Mouse (Mus musculus) retina, embryonic 14.5 days (tissue): ENCODE measurements at regions not wholly inside any gene's neighbourhood (a gene's known extent, or its start where the extent isn't known, plus 50 kb on each side); places are given as distances from the start of the nearest gene placed in this dataset.
"Not testable (repeated sequence)": the region's sequence is repeated elsewhere in the genome, so short reads cannot be mapped to it uniquely, and the experiment has no call there.

Source experiments
- DNase-seq: peaks from one replicate; pipeline ENCODE4 v3.0.0-alpha.2; 2015; ENCODE audit warnings: low spot score

GRCm38 (mm10) chr3:9133991-9134390 is 475.9 kb downstream of the Zfp704 start:
- DNase-seq, result no peak

GRCm38 (mm10) chr3:9132104-9132751 is 477.7 kb downstream of the Zfp704 start:
- DNase-seq, result no peak

GRCm38 (mm10) chr3:9131366-9131765 is 478.5 kb downstream of the Zfp704 start:
- no peak for DNase-seq

- no peak for DNase-seq
These were observed 481.5 kb downstream of the Zfp704 start for GRCm38 (mm10) chr3:9128407-9128806.

GRCm38 (mm10) chr3:9123079-9123478 is 486.8 kb downstream of the Zfp704 start:
- DNase-seq, result no peak

GRCm38 (mm10) chr3:9117913-9118312 is 492.0 kb downstream of the Zfp704 start:
- DNase-seq, result no peak

- no peak for DNase-seq
These were observed 496.5 kb downstream of the Zfp704 start for GRCm38 (mm10) chr3:9113410-9113809.

- DNase-seq, result no peak
These were observed 499.1 kb downstream of the Zfp704 start for GRCm38 (mm10) chr3:9110741-9111140.

GRCm38 (mm10) chr3:9109991-9110390 is 499.9 kb downstream of the Zfp704 start:
- no peak for DNase-seq

GRCm38 (mm10) chr3:9109485-9109884 is 500.4 kb downstream of the Zfp704 start:
- no peak for DNase-seq

- DNase-seq, result no peak
These were observed 502.0 kb downstream of the Zfp704 start for GRCm38 (mm10) chr3:9107766-9108410.

GRCm38 (mm10) chr3:9105191-9105926 is 504.5 kb downstream of the Zfp704 start:
- DNase-seq, result no peak

GRCm38 (mm10) chr3:9103456-9103855 is 506.4 kb downstream of the Zfp704 start:
- no peak for DNase-seq

- DNase-seq, result no peak
These were observed 508.6 kb downstream of the Zfp704 start for GRCm38 (mm10) chr3:9101240-9101639.

GRCm38 (mm10) chr3:9100761-9101160 is 509.1 kb downstream of the Zfp704 start:
- DNase-seq, result no peak

- no peak for DNase-seq
These were observed 511.4 kb downstream of the Zfp704 start for GRCm38 (mm10) chr3:9098441-9098840.

GRCm38 (mm10) chr3:9084134-9084533 is 525.8 kb downstream of the Zfp704 start:
- DNase-seq, result no peak

- no peak for DNase-seq
These were observed 527.8 kb downstream of the Zfp704 start for GRCm38 (mm10) chr3:9082061-9082460.

GRCm38 (mm10) chr3:9078201-9078600 is 531.7 kb downstream of the Zfp704 start:
- DNase-seq, result no peak

GRCm38 (mm10) chr3:9076696-9077095 is 533.2 kb downstream of the Zfp704 start:
- peak; percentile 68 for DNase-seq

GRCm38 (mm10) chr3:9072471-9072870 is 537.4 kb downstream of the Zfp704 start:
- not testable (repeated sequence) for DNase-seq

- DNase-seq, result peak; percentile 86
These were observed 542.8 kb downstream of the Zfp704 start for GRCm38 (mm10) chr3:9067048-9067447.

GRCm38 (mm10) chr3:9066374-9066773 is 543.5 kb downstream of the Zfp704 start:
- DNase-seq, result no peak
